Mouse (Mus musculus) embryo, embryonic 11.5 days (tissue): ENCODE measurements at regions not wholly inside any gene's neighbourhood (a gene's known extent, or its start where the extent isn't known, plus 50 kb on each side); places are given as distances from the start of the nearest gene placed in this dataset.

Experiments used
- DNase-seq: peaks from one replicate; pipeline ENCODE4 v3.0.0-alpha.2; 2012; ENCODE audit warnings: low read depth, low spot score

- DNase-seq = no peak
Measured at GRCm38 (mm10) chr16:18683556-18683955, 53.8 kb upstream of the Sept5 start.

- no peak for DNase-seq
Measured at GRCm38 (mm10) chr16:18686044-18686761, 56.4 kb upstream of the Sept5 start.

GRCm38 (mm10) chr16:18686916-18687315 is 57.2 kb upstream of the Sept5 start:
- peak; percentile 74 for DNase-seq

- DNase-seq = peak; percentile 49
Measured at GRCm38 (mm10) chr16:18687367-18687766, 57.6 kb upstream of the Sept5 start.

GRCm38 (mm10) chr16:18695596-18695995 is 65.8 kb upstream of the Sept5 start:
- DNase-seq = no peak

- DNase-seq = peak; percentile 51
Measured at GRCm38 (mm10) chr16:18696074-18696819, 66.5 kb upstream of the Sept5 start.

- no peak for DNase-seq
Measured at GRCm38 (mm10) chr16:18696820-18697168, 67.0 kb upstream of the Sept5 start.

- DNase-seq = no peak
Measured at GRCm38 (mm10) chr16:18704126-18704525, 72.5 kb upstream of the Cldn5 start.

- DNase-seq = no peak
Measured at GRCm38 (mm10) chr16:18705028-18705648, 71.5 kb upstream of the Cldn5 start.

- no peak for DNase-seq
Measured at GRCm38 (mm10) chr16:18711637-18712125, 65.0 kb upstream of the Cldn5 start.

GRCm38 (mm10) chr16:18713017-18713416 is 63.6 kb upstream of the Cldn5 start:
- no peak for DNase-seq

- no peak for DNase-seq
Measured at GRCm38 (mm10) chr16:18715381-18715780, 61.3 kb upstream of the Cldn5 start.

- no peak for DNase-seq
Measured at GRCm38 (mm10) chr16:18718040-18718439, 58.6 kb upstream of the Cldn5 start.

- DNase-seq = no peak
Measured at GRCm38 (mm10) chr16:18720433-18721233, 56.0 kb upstream of the Cldn5 start.

- no peak for DNase-seq
Measured at GRCm38 (mm10) chr16:18723186-18723843, 53.3 kb upstream of the Cldn5 start.

GRCm38 (mm10) chr16:18723874-18724273 is 52.8 kb upstream of the Cldn5 start:
- DNase-seq = no peak

GRCm38 (mm10) chr16:18724706-18725105 is 51.9 kb upstream of the Cldn5 start:
- DNase-seq = no peak
